Mouse (Mus musculus): ENCODE measurements around the gene Aldh3b3.

- no peak for TF ChIP-seq CTCF (IDR thresholded peaks at IDR 0.05; ENCODE audit: extremely low read depth, insufficient read depth, insufficient read length, insufficient replicate concordance)
- no peak for TF ChIP-seq POLR2A (IDR thresholded peaks at IDR 0.05; ENCODE audit: low read depth, low read length)
These were observed at the start of gene Aldh3b3 for GRCm38 (mm10) chr19:3958470-3958869.
